Mouse (Mus musculus) heart, embryonic 12.5 days (tissue): ENCODE results near the gene Tk2. TPM values are rescaled to one million over a fixed set of nuclear protein-coding genes. Genes with fewer than 3 reads are reported as not detected.
A peak's percentile ranks its signal among the peaks of the same experiment; 100 is the strongest.
"Not testable (repeated sequence)": the region's sequence is repeated elsewhere in the genome, so short reads cannot be mapped to it uniquely, and the experiment has no call there.

Experiments
- ATAC-seq: fragments of 200-750 bp; cut with Nextera tagmentation; 2 replicates; pipeline ENCODE4 v1.8.0; 2017; ENCODE audit warnings: moderate TSS enrichment, moderate library complexity; ENCODE audit not compliant: insufficient number of reproducible peaks, low FRiP score
- H3K27ac ChIP-seq: fragments of 300-500 bp; sonication (generic); 2 replicates; pipeline ENCODE4 v1.5.1; 2016; ENCODE audit warnings: mild to moderate bottlenecking, moderate library complexity; ENCODE audit not compliant: poor library complexity, severe bottlenecking
- H3K27me3 ChIP-seq: fragments of 300-500 bp; sonication (generic); replicated peaks from 2 replicates; pipeline ENCODE4 v1.6.1; 2016; ENCODE audit warnings: mild to moderate bottlenecking, moderate library complexity
- H3K36me3 ChIP-seq: fragments of 300-500 bp; sonication (generic); 2 replicates; pipeline ENCODE4 v1.6.1; 2016; ENCODE audit warnings: mild to moderate bottlenecking, moderate library complexity
- H3K4me1 ChIP-seq: fragments of 300-500 bp; sonication (generic); replicated peaks from 2 replicates; pipeline ENCODE4 v1.6.1; 2016; ENCODE audit warnings: mild to moderate bottlenecking
- H3K4me2 ChIP-seq: fragments of 300-500 bp; sonication (generic); 2 replicates; pipeline ENCODE4 v1.6.1; 2016; ENCODE audit warnings: mild to moderate bottlenecking, moderate library complexity
- H3K4me3 ChIP-seq: fragments of 300-500 bp; sonication (generic); 2 replicates; pipeline ENCODE4 v1.5.1; 2016; ENCODE audit warnings: mild to moderate bottlenecking
- H3K9ac ChIP-seq: fragments of 300-500 bp; sonication (generic); 2 replicates; pipeline ENCODE4 v1.6.1; 2016; ENCODE audit warnings: mild to moderate bottlenecking, moderate library complexity
- H3K9me3 ChIP-seq: fragments of 300-500 bp; sonication (generic); replicated peaks from 2 replicates; pipeline ENCODE4 v1.6.1; 2016; ENCODE audit warnings: mild to moderate bottlenecking, moderate library complexity
- WGBS: fragments of 180-500 bp; shearing (Covaris S2); methylation state at CpG from one replicate; pipeline ENCODE4 v1.1.7; 2016; 5-methylcytosine and 5-hydroxymethylcytosine counted together
- polyA plus RNA-seq: library from polyadenylated mRNA; unstranded; fragments of >200 nt; fragmentation: Nextera tagmentation; extraction: Ambion mirVana; gene quantifications from 2 replicates; pipeline ENCODE4 v1.2.1, GENCODE M21; 2016

Gene Tk2
- polyA plus RNA-seq, result 13.2 and 13.6 TPM in 2 replicates

DNA sequence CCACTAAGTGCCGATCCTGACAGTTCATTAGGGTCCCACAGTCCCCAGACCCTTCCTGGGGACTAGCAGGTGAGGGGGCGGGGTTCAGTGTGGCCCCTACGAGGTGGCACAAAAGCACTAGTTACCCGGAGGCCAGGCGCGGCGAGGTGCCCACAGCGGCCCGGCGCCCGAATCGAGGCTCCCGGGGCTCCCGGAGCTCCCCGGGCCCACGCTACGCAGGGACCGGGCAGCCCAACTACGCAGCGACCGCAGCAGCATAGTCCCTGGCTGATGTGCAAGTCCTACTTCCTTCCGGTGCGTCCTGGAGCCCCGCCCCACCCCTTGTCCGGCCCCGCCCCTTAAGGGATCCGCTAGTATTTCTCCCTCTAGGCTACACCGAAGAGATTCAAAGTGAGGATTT lies at the start of gene Tk2:
Gene Tk2 (minus strand): TSS at position 283 of the 400 bp plus-strand sequence.
- peak; percentile 90 for ATAC-seq
- Histone ChIP-seq H3K27ac (no peak within 1 kb of the TSS), H3K4me1 (peaks cover 16% of the 10 kb centered on the region), H3K27me3 (no peaks in the 10 kb centered on the region), H3K9ac (peak within 1 kb of the TSS; percentile 79), H3K36me3 (peaks cover 13% of the 10 kb centered on the region), H3K4me2 (peak within 1 kb of the TSS; percentile 89), H3K4me3 (peak within 1 kb of the TSS; percentile 81), H3K9me3 (no peaks in the 10 kb centered on the region)
- under 1% methylated on average over 28 of the region's 28 CpGs for WGBS

DNA sequence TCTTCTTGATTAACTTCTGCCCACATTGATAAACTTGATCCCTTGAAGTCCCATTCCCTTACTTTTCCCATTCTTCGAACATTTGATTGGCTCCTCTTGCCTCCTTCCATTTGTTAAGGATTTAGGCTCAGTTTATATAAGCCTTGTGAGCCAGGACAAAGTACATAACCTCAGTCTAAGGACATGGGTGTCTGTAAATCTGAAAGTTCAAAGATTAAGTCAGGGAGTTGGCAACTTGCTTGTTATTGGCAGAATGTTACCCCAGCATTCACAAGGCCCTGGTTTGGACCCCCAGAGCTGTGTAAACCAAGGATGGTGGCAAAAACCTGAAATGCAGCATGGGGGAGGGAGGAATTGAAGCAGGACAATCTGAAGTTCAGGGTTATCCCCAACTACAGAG lies 46.0 kb upstream of the Tk2 start:
- ATAC-seq, result no peak
- no peaks in the 10 kb centered on the region for H3K36me3 ChIP-seq

GRCm38 (mm10) chr8:104293081-104293480 lies 44.7 kb upstream of the Tk2 start, which contains the start of gene Cmtm2a:
TSS of gene Cmtm2a (minus strand) at chr8:104293181.
- not testable (repeated sequence) for H3K9me3 ChIP-seq, H3K27ac ChIP-seq, H3K27me3 ChIP-seq, H3K4me2 ChIP-seq, H3K4me3 ChIP-seq, H3K9ac ChIP-seq, H3K4me1 ChIP-seq, ATAC-seq, H3K36me3 ChIP-seq
- WGBS, result 84% methylated on average over 12 of the region's 12 CpGs

More for the DNA sequence above, 46.0 kb upstream of the Tk2 start:
- 74% methylated on average over 1 of the region's 1 CpGs for WGBS
- Histone ChIP-seq H3K27me3 (no peaks in the 10 kb centered on the region), H3K4me1 (no peaks in the 10 kb centered on the region), H3K9me3 (no peaks in the 10 kb centered on the region), H3K27ac (no peak overlapping the region), H3K9ac (no peak overlapping the region), H3K4me2 (no peak overlapping the region), H3K4me3 (no peak overlapping the region)

DNA sequence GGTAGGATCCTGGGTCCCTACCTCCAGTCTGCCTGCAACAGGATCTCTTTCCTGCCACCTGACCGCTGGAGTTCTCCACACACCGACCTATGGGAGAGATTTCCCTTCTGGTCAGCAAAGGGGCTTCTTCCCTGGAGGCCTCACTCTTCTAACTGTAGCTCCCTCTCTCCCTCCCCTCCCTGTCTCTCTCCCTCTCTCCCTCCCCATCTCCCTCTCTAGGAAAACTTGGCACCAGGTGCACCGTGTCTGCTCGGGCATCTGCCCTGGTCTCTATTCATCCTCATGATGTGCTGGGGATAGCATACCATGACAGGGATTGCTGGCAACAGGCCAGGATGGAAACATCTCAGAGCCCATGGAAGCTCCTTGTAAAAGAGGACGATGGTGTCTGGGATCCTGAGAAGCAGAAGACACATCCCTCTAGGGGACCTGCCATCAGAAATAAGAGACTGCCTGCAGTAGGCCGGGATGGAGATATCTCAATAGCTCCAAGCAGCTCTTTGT lies 20.6 kb upstream of the Tk2 start:
- no peaks in the 10 kb centered on the region for H3K4me1 ChIP-seq
- WGBS, result 85% methylated on average over 6 of the region's 6 CpGs
- H3K9ac ChIP-seq, result no peak overlapping the region
- H3K4me3 ChIP-seq, result no peak overlapping the region
- ATAC-seq, result no peak
- H3K36me3 ChIP-seq, result peaks cover 7% of the 10 kb centered on the region
- no peaks in the 10 kb centered on the region for H3K9me3 ChIP-seq
- H3K4me2 ChIP-seq, result no peak overlapping the region
- H3K27me3 ChIP-seq, result no peaks in the 10 kb centered on the region
- H3K27ac ChIP-seq, result no peak overlapping the region

DNA sequence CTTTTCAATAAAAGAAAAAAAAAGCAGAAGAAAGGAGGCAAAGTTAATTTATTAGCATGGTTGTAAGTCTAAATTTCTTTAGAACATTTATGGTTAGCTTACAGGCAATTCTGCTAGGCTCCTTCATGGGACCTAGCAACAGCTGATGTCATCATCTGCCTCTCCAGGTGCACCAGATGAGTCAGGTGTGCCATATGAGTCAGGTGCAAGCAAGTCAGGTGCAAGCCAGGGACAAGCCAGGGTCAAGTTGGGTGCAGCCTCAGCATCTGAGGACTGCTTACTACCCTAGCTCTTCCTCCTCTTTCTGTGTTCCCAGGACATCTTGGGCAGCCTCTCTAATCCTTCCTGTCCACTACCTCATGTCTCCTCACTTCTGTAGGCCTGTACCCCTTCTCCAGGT lies 20.0 kb upstream of the Tk2 start:
- ATAC-seq, result no peak; the same call in 1 of the 2 replicates
- Histone ChIP-seq H3K4me3 (no peak overlapping the region), H3K9me3 (no peaks in the 10 kb centered on the region), H3K27ac (no peak overlapping the region), H3K36me3 (peaks cover 13% of the 10 kb centered on the region), H3K9ac (no peak overlapping the region), H3K4me2 (no peak overlapping the region), H3K27me3 (no peaks in the 10 kb centered on the region), H3K4me1 (no peaks in the 10 kb centered on the region)

DNA sequence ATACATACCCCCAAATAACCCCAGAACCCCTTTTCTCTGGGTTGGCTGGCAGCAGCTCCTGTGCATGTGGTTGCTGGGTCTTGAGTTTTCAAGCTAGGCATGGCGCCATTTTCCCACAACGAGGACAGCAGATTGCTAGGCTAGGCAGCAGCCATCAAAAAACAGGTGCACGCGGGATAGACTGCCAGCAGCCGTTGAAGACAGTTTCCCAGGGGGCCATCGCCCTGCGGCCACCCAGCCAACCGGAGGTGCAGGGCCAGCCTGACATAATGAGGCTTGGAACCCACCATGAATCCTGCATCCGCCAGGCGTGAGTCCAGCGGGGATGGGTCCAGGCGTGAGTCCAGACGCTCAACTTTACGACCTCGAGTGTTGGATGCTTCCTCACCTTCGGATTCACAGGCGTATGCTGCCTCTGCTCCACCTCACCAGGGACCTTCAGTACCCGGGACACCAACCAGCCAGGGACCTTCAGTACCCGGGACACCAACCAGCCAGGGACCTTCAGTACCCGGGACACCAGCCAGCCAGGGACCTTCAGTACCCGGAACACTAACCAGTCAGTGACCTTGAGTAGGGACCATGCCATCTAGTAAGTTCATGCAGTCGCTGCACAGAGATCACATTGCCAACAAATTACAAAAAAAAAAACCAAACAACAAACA lies 16.0 kb upstream of the Tk2 start:
- H3K27ac ChIP-seq, H3K4me1 ChIP-seq, H3K4me2 ChIP-seq, H3K27me3 ChIP-seq, H3K4me3 ChIP-seq, H3K9me3 ChIP-seq, H3K9ac ChIP-seq, ATAC-seq: not testable (repeated sequence)
- H3K36me3 ChIP-seq, result peaks cover 24% of the 10 kb centered on the region
- 93% methylated on average over 22 of the region's 22 CpGs for WGBS

DNA sequence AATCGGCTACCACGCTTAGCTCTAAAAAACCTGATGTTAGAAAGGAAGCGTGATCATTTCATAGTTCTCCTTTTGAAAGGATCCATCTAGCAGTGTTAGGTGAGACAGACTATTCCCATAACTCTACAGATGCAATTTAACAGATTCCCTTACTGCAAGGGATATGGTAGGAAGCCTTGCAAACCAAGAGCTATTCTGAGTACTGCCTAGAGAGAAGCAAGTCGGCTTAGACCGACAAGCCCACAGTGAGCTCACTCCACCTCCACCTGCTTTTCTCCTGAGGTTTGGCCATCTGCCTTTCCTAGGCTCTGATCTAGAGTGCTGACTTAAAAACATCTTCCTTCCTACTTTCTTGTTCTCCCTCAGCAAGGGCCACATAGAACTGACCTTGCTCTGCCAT lies 13.4 kb upstream of the Tk2 start:
- H3K4me1 ChIP-seq, ATAC-seq: not testable (repeated sequence)
- H3K36me3 ChIP-seq, result peaks cover 48% of the 10 kb centered on the region

DNA sequence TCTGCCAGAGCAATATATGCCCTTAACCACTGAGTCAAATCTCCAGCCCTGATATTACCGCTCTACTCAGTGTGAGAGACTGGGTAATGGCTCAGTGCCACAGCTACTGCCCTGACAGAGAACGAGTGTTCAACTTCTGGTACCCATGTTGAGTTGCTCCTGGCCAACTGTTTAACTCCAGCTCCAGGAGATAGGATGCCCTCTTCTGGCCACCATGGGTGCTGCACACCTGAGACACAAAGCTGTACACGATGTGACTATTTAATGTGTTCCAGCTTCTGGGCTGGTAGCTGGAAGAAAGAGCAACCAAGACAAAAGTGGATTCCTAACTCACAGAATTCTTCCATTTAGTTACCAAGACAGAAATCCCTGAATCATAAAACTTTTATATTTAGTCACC lies 4.7 kb upstream of the Tk2 start:
- Histone ChIP-seq H3K27ac (no peak overlapping the region), H3K27me3 (no peaks in the 10 kb centered on the region), H3K4me1 (peaks cover 5% of the 10 kb centered on the region), H3K9ac (no peak overlapping the region), H3K9me3 (no peaks in the 10 kb centered on the region), H3K36me3 (peaks cover 10% of the 10 kb centered on the region), H3K4me3 (no peak overlapping the region), H3K4me2 (no peak overlapping the region)
- 84% methylated on average over 3 of the region's 3 CpGs for WGBS
- ATAC-seq, result no peak

More for the DNA sequence above, 13.4 kb upstream of the Tk2 start:
- WGBS, result 97% methylated on average over 5 of the region's 5 CpGs
- H3K9me3 ChIP-seq, H3K4me3 ChIP-seq, H3K27me3 ChIP-seq, H3K9ac ChIP-seq, H3K27ac ChIP-seq, H3K4me2 ChIP-seq: not testable (repeated sequence)

- Histone ChIP-seq H3K36me3 (no peaks in the 10 kb centered on the region), H3K4me1 (peaks cover 16% of the 10 kb centered on the region), H3K4me3 (peak overlapping the region; percentile 77), H3K9me3 (no peaks in the 10 kb centered on the region), H3K27ac (no peak overlapping the region; the same call in 1 of the 2 replicates), H3K9ac (peak overlapping the region; percentile 79), H3K4me2 (peak overlapping the region; percentile 83), H3K27me3 (no peaks in the 10 kb centered on the region)
- no peak for ATAC-seq
- 2% methylated on average over 7 of the region's 7 CpGs for WGBS
These were observed 3.1 kb upstream of the Tk2 start for GRCm38 (mm10) chr8:104251461-104251860.

DNA sequence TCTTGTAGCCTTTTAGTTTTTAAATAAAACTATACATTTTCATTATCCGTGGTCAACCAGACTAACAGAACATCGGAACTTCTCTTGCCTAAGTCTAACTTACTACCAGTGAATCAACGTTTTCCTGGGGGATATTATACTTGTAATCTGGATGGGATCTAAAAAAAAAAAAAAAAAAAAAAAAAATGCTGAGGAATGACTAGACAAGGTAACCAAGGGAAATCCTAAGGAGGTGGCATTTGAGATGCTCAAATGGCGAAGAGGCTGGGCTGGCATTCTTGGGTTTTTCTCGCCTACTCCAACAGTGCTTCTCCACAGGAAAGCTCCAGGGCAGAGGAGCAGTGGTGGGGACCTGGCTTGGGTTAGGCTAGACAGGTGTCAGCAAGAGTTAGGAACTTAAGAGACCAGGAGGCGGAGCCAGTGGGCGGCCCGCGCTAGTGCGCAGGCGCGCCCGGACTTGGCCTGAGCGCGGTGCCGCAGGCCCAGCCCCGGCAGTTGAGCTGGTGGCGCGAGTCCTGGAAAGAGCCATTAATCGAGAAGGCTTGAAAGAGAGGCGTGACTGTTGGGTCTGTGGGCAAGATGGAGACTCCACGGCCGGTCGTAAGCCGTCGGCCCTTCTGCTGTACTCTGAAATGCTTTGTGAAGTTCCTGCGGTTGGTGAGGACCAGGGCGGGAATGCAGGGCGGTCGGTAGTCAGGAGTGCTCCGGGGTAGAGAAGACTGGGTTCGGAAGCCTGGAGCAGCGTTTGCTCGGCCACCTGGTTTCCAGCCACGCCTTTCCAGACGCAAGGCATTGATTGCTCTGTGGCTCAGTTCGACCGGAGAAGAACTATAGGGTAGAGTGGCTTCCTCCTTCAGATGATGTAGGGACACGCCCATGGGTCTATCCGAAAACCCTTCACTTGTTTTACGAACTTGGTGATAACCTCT lies 2.3 kb upstream of the Tk2 start, which contains the start of gene Cklf:
Gene Cklf (plus strand): TSS at position 423 of the 929 bp plus-strand sequence.
- WGBS, result 4% methylated on average over 41 of the region's 41 CpGs
- H3K27me3 ChIP-seq, result no peaks in the 10 kb centered on the region
- peaks cover 16% of the 10 kb centered on the region for H3K4me1 ChIP-seq
- H3K27ac ChIP-seq, result peak within 1 kb of the TSS; percentile 75
- H3K4me3 ChIP-seq, result peak within 1 kb of the TSS; percentile 77
- ATAC-seq, result peak; percentile 88
- H3K9me3 ChIP-seq, result no peaks in the 10 kb centered on the region
- H3K36me3 ChIP-seq, result no peaks in the 10 kb centered on the region
- peak within 1 kb of the TSS; percentile 79 for H3K9ac ChIP-seq
- H3K4me2 ChIP-seq, result peak within 1 kb of the TSS; percentile 83

DNA sequence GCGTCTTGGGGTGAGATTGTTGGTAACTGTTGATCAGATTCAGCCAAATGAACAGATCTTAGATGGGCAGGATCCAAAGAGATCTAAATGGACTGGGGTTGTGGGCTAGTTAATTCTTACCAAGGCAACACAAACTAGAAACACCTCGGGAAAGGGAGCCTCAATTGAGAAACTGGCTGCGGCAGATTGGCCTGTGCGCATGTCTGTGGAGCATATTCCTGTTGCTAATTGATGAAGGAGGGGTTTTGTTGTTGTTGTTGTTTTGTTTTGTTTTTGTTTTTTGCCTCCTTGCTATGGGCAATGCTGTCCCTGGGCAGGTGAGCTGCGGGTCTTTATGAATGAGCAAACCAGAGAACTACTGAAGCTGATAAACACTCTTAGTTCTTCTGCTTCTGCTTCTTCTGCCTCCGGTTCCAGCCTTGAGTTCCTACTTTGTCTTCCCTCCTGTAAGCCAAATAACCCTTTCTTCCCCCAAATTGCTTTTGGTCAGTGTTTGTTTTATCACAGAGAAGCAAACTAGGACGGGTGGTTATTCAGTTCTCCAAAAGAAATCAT lies 1.2 kb upstream of the Tk2 start:
- Histone ChIP-seq H3K4me2 (no peak overlapping the region), H3K4me3 (no peak overlapping the region), H3K27me3 (no peaks in the 10 kb centered on the region), H3K4me1 (peaks cover 16% of the 10 kb centered on the region), H3K36me3 (peaks cover 9% of the 10 kb centered on the region), H3K9me3 (no peaks in the 10 kb centered on the region), H3K27ac (no peak overlapping the region), H3K9ac (no peak overlapping the region)
- WGBS, result 79% methylated on average over 7 of the region's 7 CpGs
- ATAC-seq, result no peak
